Mouse (Mus musculus) kidney, adult 8-10 months (tissue): ENCODE data around the gene Gm17509.
"Not testable (repeated sequence)": the region's sequence is repeated elsewhere in the genome, so short reads cannot be mapped to it uniquely, and the experiment has no call there.

ENCODE experiments used
- DNase-seq, 2 experiments: peaks; one replicate each; pipeline ENCODE4 v3.0.0; 2022

The Gm17509 gene

DNA sequence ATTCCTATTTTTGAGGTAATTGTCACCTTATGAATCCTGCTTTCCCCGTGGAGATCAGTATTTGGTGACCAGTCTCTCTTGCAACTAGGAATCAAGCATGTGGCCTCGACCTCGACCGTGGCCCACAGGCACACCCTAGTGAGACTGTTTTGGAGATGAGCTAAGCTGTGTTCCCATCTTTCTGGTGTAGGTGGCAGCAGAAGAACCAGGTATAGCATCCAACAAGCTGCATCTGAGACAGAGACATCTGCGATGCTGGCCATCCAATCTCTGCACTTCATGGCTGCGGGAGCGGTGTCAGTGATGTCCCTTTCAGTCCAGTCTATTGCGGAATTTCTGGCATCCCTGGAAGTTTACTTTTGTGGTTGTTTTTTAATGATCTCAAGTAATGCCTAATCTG is 14.8 kb downstream of the Gm17509 start:
- DNase-seq = no peak

DNA sequence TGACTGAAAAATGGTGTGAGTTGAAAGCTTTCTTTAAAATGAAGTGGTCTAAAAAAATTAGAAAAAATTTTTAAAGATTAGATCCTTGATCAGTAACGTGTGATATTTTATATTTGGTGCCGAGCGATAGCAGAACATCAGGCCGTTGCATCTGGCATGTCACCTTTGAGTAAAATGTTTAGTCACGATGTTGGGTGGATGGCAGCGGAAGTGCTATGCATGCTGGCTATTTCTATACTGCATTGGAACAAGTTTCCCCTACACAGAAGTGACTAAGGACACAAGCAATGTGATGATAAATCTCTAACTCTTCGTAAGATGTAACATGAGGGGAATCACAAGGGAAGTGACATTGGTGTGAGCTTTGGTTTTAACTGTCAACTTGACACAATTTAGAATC is 16.2 kb downstream of the Gm17509 start:
- DNase-seq = no peak

DNA sequence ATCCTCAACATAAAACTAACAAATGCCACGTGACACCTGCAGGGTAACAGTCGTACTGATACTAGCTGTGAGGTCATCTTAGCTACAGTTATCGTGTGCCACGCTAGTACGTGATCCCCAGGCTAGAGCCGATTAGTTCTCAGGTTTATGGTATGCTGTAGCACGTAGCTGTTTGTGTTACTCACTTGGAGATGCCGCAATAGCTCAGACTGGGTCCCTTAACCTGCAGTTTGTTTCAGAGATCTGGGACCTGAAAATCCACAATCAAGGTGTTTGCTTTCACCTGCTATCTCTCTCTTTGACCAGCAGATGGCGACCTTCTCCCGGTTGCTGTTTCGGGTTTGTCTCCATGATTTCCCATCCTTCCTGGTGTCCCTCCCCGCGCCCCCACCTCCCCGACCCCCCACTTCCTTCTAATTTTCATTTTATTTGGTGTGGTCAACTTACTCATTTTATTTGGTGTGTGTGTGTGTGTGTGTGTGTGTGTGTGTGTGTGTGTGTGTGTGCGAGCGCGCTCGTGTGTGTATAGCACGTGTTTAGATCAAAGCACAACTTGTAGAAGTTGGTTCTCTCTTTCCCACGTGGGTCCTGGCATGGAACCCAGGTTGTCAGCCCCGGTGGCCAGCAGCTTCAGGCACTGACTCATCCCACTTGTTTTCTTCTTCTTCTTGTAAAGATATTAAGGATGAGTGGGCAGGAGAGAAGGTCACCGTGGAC is 18.0 kb downstream of the Gm17509 start:
- DNase-seq = no peak

DNA sequence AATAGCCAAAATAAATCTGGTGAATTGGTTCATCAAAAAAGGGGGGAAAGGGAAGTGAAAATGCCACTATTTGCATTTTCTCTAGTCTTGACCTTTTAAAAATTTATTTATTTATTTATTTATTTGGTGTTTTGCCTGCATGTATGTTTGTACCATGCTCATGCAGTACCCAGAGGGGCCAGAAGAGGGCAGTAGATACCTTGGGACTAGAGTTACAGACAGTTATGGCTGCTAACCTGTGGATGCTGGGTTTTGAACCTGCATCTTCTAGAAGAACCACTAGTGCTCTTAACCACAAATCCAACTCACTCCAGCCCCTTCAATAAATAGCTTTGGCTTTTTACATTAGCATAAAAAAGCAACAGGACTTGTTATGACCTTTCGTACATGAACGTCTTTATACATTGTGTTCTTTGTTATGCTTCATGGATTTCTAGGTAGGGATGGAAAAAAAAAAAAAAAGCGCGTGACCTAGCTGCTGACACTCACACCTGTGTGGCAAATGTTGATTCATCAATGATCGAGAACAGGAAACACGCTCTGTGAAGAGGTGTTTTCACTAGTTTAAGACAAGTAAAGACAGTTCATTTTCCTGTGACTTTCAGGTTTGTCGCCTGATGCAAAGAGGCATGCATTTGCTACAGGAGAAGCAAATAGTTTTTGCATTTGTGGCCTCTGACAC is 22.3 kb downstream of the Gm17509 start:
- DNase-seq = peak; percentile 47 to 84

DNA sequence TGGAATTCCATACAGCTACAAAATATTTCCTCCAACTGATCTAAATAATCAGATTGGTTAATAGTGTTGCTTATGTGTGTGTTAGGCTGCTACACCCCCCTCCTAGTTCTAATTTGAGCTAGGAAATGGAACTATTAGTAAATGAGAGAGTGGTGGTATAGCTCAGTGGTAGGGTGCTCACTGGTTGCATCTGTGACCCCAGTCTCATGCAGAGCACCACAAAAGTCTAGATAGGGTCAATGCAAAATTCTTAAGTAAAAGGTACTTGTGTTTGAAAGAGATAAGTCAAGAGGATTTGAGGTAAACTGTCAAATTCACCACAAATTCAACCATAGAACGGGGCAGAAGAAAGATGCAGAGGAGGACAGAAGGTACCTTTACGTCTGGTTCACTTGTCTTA is 23.2 kb downstream of the Gm17509 start:
- DNase-seq = no peak

DNA sequence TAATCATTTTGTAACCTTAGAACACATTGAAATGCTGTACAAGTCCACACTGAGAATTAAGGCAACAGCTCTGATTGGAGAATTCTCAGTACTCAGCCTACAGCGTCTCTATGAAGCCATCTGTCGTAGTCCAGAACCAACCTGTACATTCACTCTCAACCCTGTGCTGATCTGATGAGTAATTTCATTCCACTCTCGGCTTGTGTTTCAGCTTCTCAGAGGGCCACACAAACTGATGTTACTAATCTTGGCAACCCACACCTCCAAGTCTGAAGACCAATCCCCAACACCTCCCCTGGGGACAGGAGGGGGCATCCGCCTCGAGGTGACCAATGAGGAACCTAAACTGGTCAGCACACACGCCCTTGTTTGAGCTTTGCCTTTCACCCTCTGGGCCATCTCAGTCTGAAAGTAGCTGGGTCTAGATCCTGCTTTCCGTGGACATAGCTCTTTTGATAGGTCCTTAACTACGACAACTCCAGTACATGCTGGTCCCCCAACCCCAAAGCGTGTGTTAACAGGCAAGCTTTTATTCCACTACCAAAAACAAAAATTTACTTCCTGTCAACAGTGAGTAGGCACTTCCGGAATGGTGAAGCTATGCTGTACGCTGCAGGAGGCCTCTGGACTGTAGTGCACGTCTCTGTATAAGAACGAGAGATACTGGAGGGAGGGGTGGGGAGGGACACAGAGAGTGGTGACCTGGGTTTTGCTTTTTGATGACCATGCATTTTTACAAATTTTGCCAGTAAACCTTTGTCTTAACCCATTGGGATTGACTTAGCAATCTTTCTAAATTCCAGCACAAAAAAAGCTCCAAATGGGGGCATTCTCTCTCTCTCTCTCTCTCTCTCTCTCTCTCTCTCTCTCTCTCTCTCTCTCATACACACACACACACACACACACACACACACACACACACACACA is 25.0 kb downstream of the Gm17509 start:
- no peak for DNase-seq

DNA sequence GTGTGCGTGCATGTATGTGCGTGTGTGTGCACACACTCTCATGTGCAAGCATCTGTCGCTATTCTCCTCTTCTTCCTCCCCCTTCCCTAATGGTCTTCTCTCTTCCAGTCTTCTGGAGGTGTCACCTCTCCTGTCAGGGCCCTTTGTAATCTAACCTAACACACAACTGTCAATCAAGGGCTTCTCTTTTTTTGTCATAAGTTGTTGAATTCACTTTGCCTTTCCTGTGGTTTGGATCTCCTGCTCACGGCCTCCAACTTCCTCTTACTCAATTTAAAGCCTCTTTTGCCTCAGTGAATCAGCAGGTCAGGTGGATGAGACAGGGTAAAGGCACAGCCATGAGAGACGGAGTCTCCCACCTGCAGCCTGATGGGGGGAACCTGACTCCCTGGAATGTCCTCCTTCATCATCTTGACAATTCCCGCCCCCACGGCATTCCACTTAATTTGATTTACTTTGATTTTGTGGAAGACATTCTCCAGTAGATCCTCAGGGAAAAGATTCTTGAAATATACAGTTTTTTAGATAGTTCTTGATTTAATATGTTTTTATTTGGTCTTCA is 27.4 kb downstream of the Gm17509 start:
- no peak for DNase-seq

DNA sequence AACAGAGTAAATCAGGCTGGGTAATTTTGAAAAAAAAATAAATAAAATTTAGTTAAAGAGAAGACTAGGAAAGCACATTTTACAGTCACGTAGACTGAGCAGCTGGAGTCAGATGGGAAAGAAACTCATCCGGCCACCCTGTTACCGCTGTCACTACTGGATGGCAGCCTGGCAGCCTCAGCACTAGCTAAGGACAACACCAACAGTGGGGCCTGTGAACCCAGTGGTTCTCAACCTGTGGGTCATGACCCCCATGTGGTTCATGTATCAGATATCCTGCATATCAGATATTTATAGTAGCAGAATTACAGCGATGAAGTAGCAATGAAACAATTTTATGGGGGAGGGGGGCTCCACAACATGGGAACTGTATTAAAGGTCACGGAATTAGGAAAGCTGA is 28.7 kb downstream of the Gm17509 start:
- no peak for DNase-seq

DNA sequence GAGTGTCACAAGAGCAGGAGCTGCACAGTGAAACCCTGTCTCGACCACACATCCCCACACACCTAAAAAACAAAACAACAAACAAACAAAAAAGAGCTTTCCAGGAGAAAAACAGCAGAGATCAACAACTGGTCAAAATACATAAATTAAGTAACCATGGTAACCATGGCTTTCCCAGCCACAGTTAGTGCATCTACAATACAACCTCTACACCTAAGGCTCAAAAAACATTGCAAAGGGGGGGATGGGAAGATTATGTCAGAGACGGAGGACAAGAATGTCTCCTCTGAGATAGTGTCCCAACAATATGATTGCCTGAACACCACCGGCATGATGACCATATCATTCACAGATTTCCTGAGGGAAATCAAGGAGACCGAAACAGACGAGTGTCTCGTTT is 35.5 kb downstream of the Gm17509 start:
- no peak for DNase-seq

DNA sequence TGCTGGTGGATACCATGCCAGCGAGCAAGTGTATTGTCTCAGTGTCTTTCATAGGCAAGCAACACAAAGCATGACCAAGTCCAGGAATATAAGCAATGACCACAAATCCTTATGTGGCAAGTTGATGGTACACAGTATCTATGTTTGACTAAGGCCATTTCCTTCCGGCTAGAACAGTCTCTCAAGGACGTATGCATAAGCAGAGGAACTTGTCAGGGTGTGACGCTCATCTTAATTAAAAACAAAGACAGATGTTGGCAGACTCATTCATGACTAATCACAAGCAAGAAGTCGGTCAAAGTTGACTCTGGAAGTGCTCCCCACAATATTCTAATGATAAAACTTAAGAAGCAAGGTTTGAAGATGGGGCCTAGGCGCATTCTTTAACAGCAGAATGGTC is 37.6 kb downstream of the Gm17509 start:
- DNase-seq = no peak

DNA sequence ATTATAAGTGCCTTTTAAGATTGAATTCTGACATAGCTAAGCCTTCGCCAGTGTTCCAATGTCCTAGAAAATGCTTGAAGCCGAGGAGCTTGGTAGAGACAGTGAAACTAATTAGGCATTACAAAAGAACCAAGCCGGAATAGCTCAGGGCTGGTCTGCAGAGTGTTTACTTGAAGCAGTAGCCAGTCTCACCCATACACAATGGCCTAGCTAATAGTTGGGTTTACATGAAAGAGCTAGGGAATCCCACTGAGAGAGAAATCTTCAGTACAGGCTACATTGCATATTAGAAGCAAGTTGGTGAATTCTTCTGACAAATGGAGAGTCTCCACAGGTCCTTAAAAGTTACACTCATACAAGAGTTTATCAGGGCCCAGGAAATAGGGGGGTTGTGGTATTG is 40.0 kb downstream of the Gm17509 start:
- not testable (repeated sequence) for DNase-seq
